Mouse (Mus musculus): Measurements from ENCODE around the gene Snrnp200. TPM values are rescaled to one million over a fixed set of nuclear protein-coding genes. Genes with fewer than 3 reads are reported as not detected.
"Not testable (repeated sequence)": the region's sequence is repeated elsewhere in the genome, so short reads cannot be mapped to it uniquely, and the experiment has no call there.

Snrnp200 gene
- polyA plus RNA-seq, 1 experiment from 2014 or later, result 93.3 TPM

DNA sequence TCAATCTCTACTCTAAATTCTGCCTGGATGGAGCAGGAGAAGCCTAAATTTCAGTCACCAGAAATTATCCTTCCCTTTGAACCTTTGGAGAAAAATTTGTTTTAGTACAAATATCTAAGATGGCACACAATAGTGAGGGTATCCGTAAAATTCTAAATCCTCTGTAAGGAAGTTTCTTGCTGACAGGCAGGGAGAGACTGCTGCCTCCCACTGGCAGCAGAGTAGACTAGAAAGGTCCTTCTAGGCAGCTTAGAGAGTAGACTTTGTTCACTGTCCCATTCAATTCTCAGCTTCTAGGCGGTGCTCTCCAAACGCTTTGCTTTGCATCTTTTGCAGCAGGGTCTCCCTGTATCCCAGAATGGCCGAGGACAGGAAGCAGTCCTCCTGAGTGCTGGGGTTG is 59.7 kb downstream of the Snrnp200 start:
- Histone ChIP-seq H3K9me3 (ENCODE audit: control insufficient read depth, low read length) (no peaks in the 10 kb centered on the region), H3K4me3 (ENCODE audit: low read depth, low read length) (no peak overlapping the region), H3K9ac (ENCODE audit: low read depth, low read length) (no peak overlapping the region), H3K36me3 (ENCODE audit: control insufficient read depth, insufficient read depth, low read length) (no peaks in the 10 kb centered on the region), H3K27ac (ENCODE audit: low read depth, low read length) (no peak overlapping the region), H3K4me2 (replicated peaks; ENCODE audit: low read depth, low read length) (no peak overlapping the region), H3K27me3 (ENCODE audit: control insufficient read depth, insufficient read depth, low read length) (no peaks in the 10 kb centered on the region), H3K4me1 (replicated peaks; ENCODE audit: control insufficient read depth, insufficient read depth, low read length) (no peaks in the 10 kb centered on the region)
- 32% methylated on average over 4 of the region's 4 CpGs for WGBS
- ATAC-seq (ENCODE audit: low FRiP score) (no peak), DNase-seq (ENCODE audit: low spot score) (no peak)

- Histone ChIP-seq H3K9me3 (ENCODE audit: control insufficient read depth, low read length) (no peaks in the 10 kb centered on the region), H3K4me3 (ENCODE audit: low read depth, low read length) (peak within 1 kb of the TSS; percentile 94), H3K9ac (ENCODE audit: low read depth, low read length) (peak within 1 kb of the TSS; percentile 90), H3K4me1 (replicated peaks; ENCODE audit: control insufficient read depth, insufficient read depth, low read length) (no peaks in the 10 kb centered on the region), H3K27ac (ENCODE audit: low read depth, low read length) (peak within 1 kb of the TSS; percentile 89), H3K4me2 (replicated peaks; ENCODE audit: low read depth, low read length) (peak within 1 kb of the TSS; percentile 82), H3K27me3 (ENCODE audit: control insufficient read depth, insufficient read depth, low read length) (no peaks in the 10 kb centered on the region), H3K36me3 (ENCODE audit: control insufficient read depth, insufficient read depth, low read length) (no peaks in the 10 kb centered on the region)
- DNase-seq (ENCODE audit: low spot score) (peak; percentile 93), ATAC-seq (ENCODE audit: low FRiP score) (peak; percentile 99)
- WGBS, result under 1% methylated on average over 47 of the region's 49 CpGs
Measured at GRCm38 (mm10) chr2:127269491-127270299, 61.5 kb downstream of the Snrnp200 start, which contains the start of gene Stard7. TSS of gene Stard7 (plus strand) at chr2:127270218.

DNA sequence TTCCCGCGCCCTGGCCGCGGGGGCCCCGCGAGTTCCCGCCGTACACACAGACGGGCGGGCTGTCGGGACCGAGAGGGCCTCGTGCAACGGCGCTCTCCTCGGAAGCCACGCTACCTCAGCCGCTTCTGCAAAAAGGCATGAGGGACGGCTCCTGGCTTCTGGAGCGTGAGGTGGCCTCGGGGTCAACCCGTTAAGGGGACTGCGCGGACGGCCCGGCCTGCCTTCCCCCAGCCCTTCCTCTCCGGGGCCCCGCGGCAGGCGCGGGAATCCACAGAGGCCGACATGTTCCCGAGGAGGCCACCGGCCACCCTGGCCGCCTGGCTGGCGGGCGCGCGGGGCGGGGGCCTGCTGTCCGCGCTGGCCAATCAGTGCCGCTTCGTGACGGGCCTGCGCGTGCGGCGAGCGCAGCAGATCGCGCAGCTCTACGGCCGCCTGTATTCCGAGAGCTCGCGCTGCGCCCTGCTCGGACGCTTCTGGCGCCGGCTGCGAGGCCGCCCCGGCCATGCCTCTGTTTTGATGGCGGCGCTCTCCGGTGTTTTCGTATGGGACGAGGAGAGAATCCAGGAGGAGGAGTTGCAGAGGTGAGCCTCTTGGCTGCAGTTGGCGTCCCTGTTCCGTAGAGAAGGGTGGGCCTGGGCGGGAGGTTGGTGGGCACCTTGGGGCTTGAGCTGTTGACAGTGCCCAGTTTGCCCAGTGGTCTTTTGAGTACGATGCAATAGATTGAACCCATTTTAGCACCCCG is 62.3 kb downstream of the Snrnp200 start:
- Histone ChIP-seq H3K4me2 (replicated peaks; ENCODE audit: low read depth, low read length) (peak overlapping the region; percentile 82), H3K4me3 (ENCODE audit: low read depth, low read length) (peak overlapping the region; percentile 94), H3K27me3 (ENCODE audit: control insufficient read depth, insufficient read depth, low read length) (no peaks in the 10 kb centered on the region), H3K9ac (ENCODE audit: low read depth, low read length) (peak overlapping the region; percentile 90), H3K9me3 (ENCODE audit: control insufficient read depth, low read length) (no peaks in the 10 kb centered on the region), H3K36me3 (ENCODE audit: control insufficient read depth, insufficient read depth, low read length) (no peaks in the 10 kb centered on the region), H3K27ac (ENCODE audit: low read depth, low read length) (peak overlapping the region; percentile 89), H3K4me1 (replicated peaks; ENCODE audit: control insufficient read depth, insufficient read depth, low read length) (no peaks in the 10 kb centered on the region)
- peak; percentile 97 for ATAC-seq (ENCODE audit: low FRiP score)
- peak; percentile 88 for DNase-seq (ENCODE audit: low spot score)
- under 1% methylated on average over 73 of the region's 75 CpGs for WGBS

DNA sequence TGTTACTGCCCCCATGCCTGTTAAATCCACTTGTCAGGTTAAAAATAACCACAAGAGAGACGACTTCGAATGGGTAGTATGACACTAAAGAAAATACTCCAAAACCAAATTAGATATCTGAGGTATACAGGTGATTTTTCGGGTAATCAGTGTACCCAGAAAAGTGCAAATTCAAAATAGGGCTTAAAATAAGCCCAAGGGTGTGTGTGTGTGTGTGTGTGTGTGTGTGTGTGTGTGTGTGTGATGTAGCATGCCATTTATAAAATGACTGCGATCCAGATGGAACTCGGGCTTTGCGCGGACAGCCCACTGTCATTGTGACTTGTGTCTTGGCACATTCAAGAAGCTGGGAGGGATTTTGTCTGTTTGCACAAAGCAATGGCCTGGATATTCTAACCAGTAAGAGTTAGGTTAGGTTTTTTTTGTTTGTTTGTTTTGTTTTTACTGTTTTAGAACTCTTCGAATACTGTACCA is 62.9 kb downstream of the Snrnp200 start:
- no peaks in the 10 kb centered on the region for H3K9me3 ChIP-seq (ENCODE audit: control insufficient read depth, low read length)
- H3K4me1 ChIP-seq (replicated peaks; ENCODE audit: control insufficient read depth, insufficient read depth, low read length), result no peaks in the 10 kb centered on the region
- no peak for ATAC-seq (ENCODE audit: low FRiP score)
- H3K27me3 ChIP-seq (ENCODE audit: control insufficient read depth, insufficient read depth, low read length), result no peaks in the 10 kb centered on the region
- H3K9ac ChIP-seq (ENCODE audit: low read depth, low read length), result peak overlapping the region; percentile 90
- H3K27ac ChIP-seq (ENCODE audit: low read depth, low read length), result peak overlapping the region; percentile 89
- WGBS, result 17% methylated on average over 8 of the region's 8 CpGs
- DNase-seq (ENCODE audit: low spot score), result peak; percentile 33
- H3K4me3 ChIP-seq (ENCODE audit: low read depth, low read length), result peak overlapping the region; percentile 94
- no peaks in the 10 kb centered on the region for H3K36me3 ChIP-seq (ENCODE audit: control insufficient read depth, insufficient read depth, low read length)
- H3K4me2 ChIP-seq (replicated peaks; ENCODE audit: low read depth, low read length), result peak overlapping the region; percentile 82

GRCm38 (mm10) chr2:127272049-127272448 is 63.9 kb downstream of the Snrnp200 start:
- H3K9me3 ChIP-seq (ENCODE audit: control insufficient read depth, low read length); H3K4me2 ChIP-seq (replicated peaks; ENCODE audit: low read depth, low read length); DNase-seq (ENCODE audit: low spot score); H3K4me3 ChIP-seq (ENCODE audit: low read depth, low read length); H3K27me3 ChIP-seq (ENCODE audit: control insufficient read depth, insufficient read depth, low read length); H3K36me3 ChIP-seq (ENCODE audit: control insufficient read depth, insufficient read depth, low read length); H3K4me1 ChIP-seq (replicated peaks; ENCODE audit: control insufficient read depth, insufficient read depth, low read length); H3K27ac ChIP-seq (ENCODE audit: low read depth, low read length); H3K9ac ChIP-seq (ENCODE audit: low read depth, low read length); ATAC-seq (ENCODE audit: low FRiP score): not testable (repeated sequence)
- 92% methylated on average over 4 of the region's 4 CpGs for WGBS

GRCm38 (mm10) chr2:127272806-127273205 is 64.6 kb downstream of the Snrnp200 start:
- DNase-seq (ENCODE audit: low spot score), result no peak
- H3K27me3 ChIP-seq (ENCODE audit: control insufficient read depth, insufficient read depth, low read length), result no peaks in the 10 kb centered on the region
- over 99% methylated on average over 3 of the region's 3 CpGs for WGBS

GRCm38 (mm10) chr2:127274590-127274989 is 66.4 kb downstream of the Snrnp200 start:
- H3K9me3 ChIP-seq (ENCODE audit: control insufficient read depth, low read length), result no peaks in the 10 kb centered on the region
- no peaks in the 10 kb centered on the region for H3K4me1 ChIP-seq (replicated peaks; ENCODE audit: control insufficient read depth, insufficient read depth, low read length)
- no peak overlapping the region for H3K4me2 ChIP-seq (replicated peaks; ENCODE audit: low read depth, low read length)
- H3K27me3 ChIP-seq (ENCODE audit: control insufficient read depth, insufficient read depth, low read length), result no peaks in the 10 kb centered on the region
- no peak overlapping the region for H3K4me3 ChIP-seq (ENCODE audit: low read depth, low read length)
- DNase-seq (ENCODE audit: low spot score), result no peak
- H3K27ac ChIP-seq (ENCODE audit: low read depth, low read length), result no peak overlapping the region
- no peak for ATAC-seq (ENCODE audit: low FRiP score)
- H3K9ac ChIP-seq (ENCODE audit: low read depth, low read length), result no peak overlapping the region
- H3K36me3 ChIP-seq (ENCODE audit: control insufficient read depth, insufficient read depth, low read length), result no peaks in the 10 kb centered on the region
- 95% methylated on average over 2 of the region's 2 CpGs for WGBS

More at GRCm38 (mm10) chr2:127272806-127273205, 64.6 kb downstream of the Snrnp200 start:
- no peak for ATAC-seq (ENCODE audit: low FRiP score)
- Histone ChIP-seq H3K36me3 (ENCODE audit: control insufficient read depth, insufficient read depth, low read length) (no peaks in the 10 kb centered on the region), H3K27ac (ENCODE audit: low read depth, low read length) (no peak overlapping the region), H3K9me3 (ENCODE audit: control insufficient read depth, low read length) (no peaks in the 10 kb centered on the region), H3K4me1 (replicated peaks; ENCODE audit: control insufficient read depth, insufficient read depth, low read length) (no peaks in the 10 kb centered on the region), H3K4me3 (ENCODE audit: low read depth, low read length) (no peak overlapping the region), H3K9ac (ENCODE audit: low read depth, low read length) (no peak overlapping the region), H3K4me2 (replicated peaks; ENCODE audit: low read depth, low read length) (no peak overlapping the region)

GRCm38 (mm10) chr2:127275551-127276320 is 67.5 kb downstream of the Snrnp200 start:
- Histone ChIP-seq H3K36me3 (ENCODE audit: control insufficient read depth, insufficient read depth, low read length) (no peaks in the 10 kb centered on the region), H3K27me3 (ENCODE audit: control insufficient read depth, insufficient read depth, low read length) (no peaks in the 10 kb centered on the region), H3K4me3 (ENCODE audit: low read depth, low read length) (no peak overlapping the region), H3K9ac (ENCODE audit: low read depth, low read length) (no peak overlapping the region), H3K27ac (ENCODE audit: low read depth, low read length) (no peak overlapping the region), H3K4me2 (replicated peaks; ENCODE audit: low read depth, low read length) (no peak overlapping the region), H3K9me3 (ENCODE audit: control insufficient read depth, low read length) (no peaks in the 10 kb centered on the region), H3K4me1 (replicated peaks; ENCODE audit: control insufficient read depth, insufficient read depth, low read length) (no peaks in the 10 kb centered on the region)
- DNase-seq (ENCODE audit: low spot score) (no peak), ATAC-seq (ENCODE audit: low FRiP score) (no peak)
- 91% methylated on average over 5 of the region's 5 CpGs for WGBS

Measured in hindbrain, embryonic 11.5 days (tissue).